Comparison of ENCODE assay signal across 8 mouse cellular contexts in genomic region chr17:70989430-70989829, GRCm38 (mm10). TPM values are rescaled to one million over a fixed set of nuclear protein-coding genes. Genes with fewer than 3 reads are reported as not detected.
A peak's percentile ranks its signal among the peaks of the same experiment; 100 is the strongest.
DNase-seq lines count a peak whose midpoint lies in the region; ATAC-seq and TF ChIP-seq lines count a peak whose summit lies in the region.

No protein-coding gene starts in this region.

- peaks cover 23 to 46% of the 10 kb centered on the region in 2 experiments for H3K4me1 ChIP-seq in heart, embryonic 14.5 days (ENCODE audit: control insufficient read depth in 2 of 2, insufficient read depth in 2 of 2, low read length in 2 of 2)
- H3K4me1 ChIP-seq in ES-E14 (ENCODE audit: control insufficient read depth in 2 of 2, insufficient read depth in 2 of 2, low read length in 2 of 2, poor library complexity in 1 of 2) = peaks cover 1 to 12% of the 10 kb centered on the region in 2 experiments; a peak in 3 of 4 replicates
- peaks cover 24% of the 10 kb centered on the region for H3K4me1 ChIP-seq in hindbrain, embryonic 12.5 days
- peaks cover 14% of the 10 kb centered on the region for H3K4me1 ChIP-seq in midbrain, embryonic 11.5 days (ENCODE audit: control insufficient read depth, insufficient read depth, low read length)

- WGBS in heart, embryonic 14.5 days = 62% methylated on average over 8 of the region's 8 CpGs
- 54% methylated on average over 8 of the region's 8 CpGs for WGBS in hindbrain, embryonic 12.5 days
- 59% methylated on average over 8 of the region's 8 CpGs for WGBS in midbrain, embryonic 11.5 days

- H3K36me3 ChIP-seq in heart, embryonic 14.5 days (ENCODE audit: control insufficient read depth, insufficient read depth, low read length) = peaks cover 57% of the 10 kb centered on the region
- H3K36me3 ChIP-seq in ES-E14 (ENCODE audit: control insufficient read depth, insufficient read depth, low read length, poor library complexity, severe bottlenecking) = peaks cover 16% of the 10 kb centered on the region
- H3K36me3 ChIP-seq in hindbrain, embryonic 12.5 days = peaks cover 25% of the 10 kb centered on the region
- peaks cover 6% of the 10 kb centered on the region; the same call in 1 of the 2 replicates for H3K36me3 ChIP-seq in midbrain, embryonic 11.5 days (ENCODE audit: control insufficient read depth, insufficient read depth, low read length)

- peak overlapping the region; percentile 69 to 80 for H3K4me3 ChIP-seq in heart, embryonic 14.5 days (ENCODE audit: control insufficient read depth in 1 of 2, insufficient read depth in 1 of 2, low read depth in 1 of 2, low read length in 2 of 2)
- peak overlapping the region; percentile 87 for H3K4me3 ChIP-seq in ES-E14 (ENCODE audit: insufficient read depth in 1 of 2, low read depth in 1 of 2, low read length in 2 of 2, poor library complexity in 1 of 2, severe bottlenecking in 1 of 2)
- H3K4me3 ChIP-seq in hindbrain, embryonic 12.5 days = peak overlapping the region; percentile 88
- peak overlapping the region; percentile 94 for H3K4me3 ChIP-seq in midbrain, embryonic 11.5 days (ENCODE audit: low read depth, low read length)

- intact Hi-C loops in heart, postnatal 10 days (cut with DNase I) = loop anchor here (5.0 kb wide), 1 partner anchor 208 kb away; no protein-coding TSS in a partner anchor

- no peaks in the 10 kb centered on the region for H3K27me3 ChIP-seq in heart, embryonic 14.5 days (ENCODE audit: control insufficient read depth, insufficient read depth, low read length)
- no peaks in the 10 kb centered on the region for H3K27me3 ChIP-seq in hindbrain, embryonic 12.5 days
- no peaks in the 10 kb centered on the region for H3K27me3 ChIP-seq in midbrain, embryonic 11.5 days (ENCODE audit: control insufficient read depth, insufficient read depth, low read length)

- H3K4me2 ChIP-seq in heart, embryonic 14.5 days (ENCODE audit: low read length) = peak overlapping the region; percentile 89
- H3K4me2 ChIP-seq in hindbrain, embryonic 12.5 days (replicated peaks) = peak overlapping the region; percentile 69
- H3K4me2 ChIP-seq in midbrain, embryonic 11.5 days = peak overlapping the region; percentile 78

- ATAC-seq in heart, embryonic 14.5 days (ENCODE audit: insufficient number of reproducible peaks, insufficient read depth, low FRiP score, low read depth) = no peak
- no peak for ATAC-seq in hindbrain, embryonic 12.5 days (ENCODE audit: low FRiP score)
- no peak for ATAC-seq in midbrain, embryonic 11.5 days (ENCODE audit: low FRiP score)

- H3K9me3 ChIP-seq in heart, embryonic 14.5 days (ENCODE audit: control insufficient read depth, low read length) = no peaks in the 10 kb centered on the region
- H3K9me3 ChIP-seq in ES-E14 (ENCODE audit: control insufficient read depth, insufficient read depth, low read depth, low read length) = no peaks in the 10 kb centered on the region
- H3K9me3 ChIP-seq in hindbrain, embryonic 12.5 days (replicated peaks) = no peaks in the 10 kb centered on the region
- no peaks in the 10 kb centered on the region for H3K9me3 ChIP-seq in midbrain, embryonic 11.5 days (ENCODE audit: control insufficient read depth, low read length)

- in situ Hi-C loops in ES-E14 (cut with MboI; ENCODE audit: low sequenced_read_pairs in 2 of 2, unreplicated experiment in 2 of 2) = no loop called here

- peak overlapping the region; percentile 84 for H3K9ac ChIP-seq in heart, embryonic 14.5 days (ENCODE audit: low read length)
- 0 out of 2 replicates have a peak overlapping the region, but pooled peaks have one; percentile 8 for H3K9ac ChIP-seq in ES-E14 (ENCODE audit: insufficient read depth, low read depth, low read length, poor library complexity, severe bottlenecking)
- peak overlapping the region; percentile 92 for H3K9ac ChIP-seq in hindbrain, embryonic 12.5 days
- H3K9ac ChIP-seq in midbrain, embryonic 11.5 days (ENCODE audit: low read length) = peak overlapping the region; percentile 89

- DNase-seq in heart, postnatal 10 days = no peak
- DNase-seq in ES-E14 (ENCODE audit: low read depth, low spot score) = no peak
- DNase-seq in midbrain, embryonic 11.5 days (ENCODE audit: low spot score, missing footprints) = no peak
- no peak for DNase-seq in embryo, embryonic 10.5 days (ENCODE audit: low spot score)
- DNase-seq in adrenal gland, adult 2 months = no peak
- DNase-seq in right cerebral cortex, postnatal 4 days = no peak

- no peak overlapping the region; a peak in 1 of 4 replicates for H3K27ac ChIP-seq in heart, embryonic 14.5 days (replicated peaks in 1 of 2; ENCODE audit: control insufficient read depth in 1 of 2, insufficient read depth in 1 of 2, low read depth in 2 of 2, low read length in 2 of 2)
- no peak overlapping the region for H3K27ac ChIP-seq in ES-E14 (ENCODE audit: insufficient read depth, low read depth, low read length, poor library complexity, severe bottlenecking)
- H3K27ac ChIP-seq in hindbrain, embryonic 12.5 days = peak overlapping the region; percentile 94; the same call in 1 of the 2 replicates
- H3K27ac ChIP-seq in midbrain, embryonic 11.5 days (ENCODE audit: low read depth, low read length) = no peak overlapping the region

TF ChIP-seq in ES-E14, 5 proteins besides CTCF, POLR2A, EP300 and RAD21:
- no peak for TF ChIP-seq ZNF384 (IDR thresholded peaks at IDR 0.05; ENCODE audit: low read depth, low read length)
- no peak for TF ChIP-seq HCFC1 (IDR thresholded peaks at IDR 0.05; ENCODE audit: borderline replicate concordance, insufficient read depth, low read length)
- TF ChIP-seq MAFK (IDR thresholded peaks at IDR 0.05; ENCODE audit: insufficient read depth, low read depth, low read length) = no peak
- TF ChIP-seq ZC3H11A (IDR thresholded peaks at IDR 0.05; ENCODE audit: borderline replicate concordance, low read depth, low read length) = no peak
- no peak for TF ChIP-seq CHD2 (IDR thresholded peaks at IDR 0.05; ENCODE audit: low read depth, low read length)

RNA-seq across cellular contexts. Expression of gene Myom1, which starts 13.0 kb away (rescaled TPM):
- polyA plus RNA-seq in heart, embryonic 14.5 days (2014; fragmentation: Nextera tagmentation; extraction: Ambion mirVana) = 273 and 300 TPM in 2 replicates
- 1,000 to 10,000 TPM; 1,058 to 1,064 TPM for total RNA-seq in heart, postnatal 10 days (2021)
- 2.4 and 3.3 TPM in 2 replicates for total RNA-seq in ES-E14 (2012; rRNA removed)
- polyA plus RNA-seq in hindbrain, embryonic 12.5 days (2016; fragmentation: Nextera tagmentation; extraction: Ambion mirVana) = 1.9 and 5.0 TPM in 2 replicates
- 1.3 and 1.4 TPM in 2 replicates for polyA plus RNA-seq in midbrain, embryonic 11.5 days (2014; fragmentation: Nextera tagmentation; extraction: Ambion mirVana)
- 1 to 10 TPM; 1.8 to 2.0 TPM for total RNA-seq in adrenal gland, adult 2 months (2021)
- 0.32 and 0.89 TPM in 2 replicates for polyA plus RNA-seq in adrenal gland, adult 2 months (2012; rRNA removed)

RNA-seq across cellular contexts. Expression of gene Myl12a, which starts 13.2 kb away (rescaled TPM):
- 746 and 761 TPM in 2 replicates for polyA plus RNA-seq in heart, embryonic 14.5 days (2014; fragmentation: Nextera tagmentation; extraction: Ambion mirVana)
- 100 to 1,000 TPM; 846 to 935 TPM for total RNA-seq in heart, postnatal 10 days (2021)
- total RNA-seq in ES-E14 (2012; rRNA removed) = 344 and 460 TPM in 2 replicates
- polyA plus RNA-seq in hindbrain, embryonic 12.5 days (2016; fragmentation: Nextera tagmentation; extraction: Ambion mirVana) = 351 and 382 TPM in 2 replicates
- polyA plus RNA-seq in midbrain, embryonic 11.5 days (2014; fragmentation: Nextera tagmentation; extraction: Ambion mirVana) = 375 and 403 TPM in 2 replicates
- total RNA-seq in adrenal gland, adult 2 months (2021) = 100 to 1,000 TPM; 281 to 315 TPM
- 45.7 and 49.1 TPM in 2 replicates for polyA plus RNA-seq in adrenal gland, adult 2 months (2012; rRNA removed)

Comparison
In these comparisons a context has a peak if more than half of its experiments do, and no peak if none do; other contexts are left out.
1. H3K9ac ChIP-seq: peak in every context shown above with its lines; median percentile 92 in hindbrain, embryonic 12.5 days; 89 in midbrain, embryonic 11.5 days; 84 in heart, embryonic 14.5 days; 8 in ES-E14.
2. RNA of gene Myom1, which starts 13.0 kb away (polyA plus RNA-seq): 273 to 300 TPM in heart, embryonic 14.5 days; 1.9 to 5.0 TPM in hindbrain, embryonic 12.5 days, 1.3 to 1.4 TPM in midbrain, embryonic 11.5 days and 0.32 to 0.89 TPM in adrenal gland, adult 2 months; every median in the first group is over 10 times any median in the second.
3. Peak in every context shown above with its lines, with median percentiles within 50 percentile points of each other: H3K4me2 ChIP-seq and H3K4me3 ChIP-seq.